Mouse (Mus musculus) kidney, postnatal 14 days (tissue): ENCODE results near the gene Map3k12.

Experiments used
- DNase-seq: peaks from one replicate; pipeline ENCODE4 v3.0.0; 2022; ENCODE audit warnings: mixed read lengths

Map3k12 gene

DNA sequence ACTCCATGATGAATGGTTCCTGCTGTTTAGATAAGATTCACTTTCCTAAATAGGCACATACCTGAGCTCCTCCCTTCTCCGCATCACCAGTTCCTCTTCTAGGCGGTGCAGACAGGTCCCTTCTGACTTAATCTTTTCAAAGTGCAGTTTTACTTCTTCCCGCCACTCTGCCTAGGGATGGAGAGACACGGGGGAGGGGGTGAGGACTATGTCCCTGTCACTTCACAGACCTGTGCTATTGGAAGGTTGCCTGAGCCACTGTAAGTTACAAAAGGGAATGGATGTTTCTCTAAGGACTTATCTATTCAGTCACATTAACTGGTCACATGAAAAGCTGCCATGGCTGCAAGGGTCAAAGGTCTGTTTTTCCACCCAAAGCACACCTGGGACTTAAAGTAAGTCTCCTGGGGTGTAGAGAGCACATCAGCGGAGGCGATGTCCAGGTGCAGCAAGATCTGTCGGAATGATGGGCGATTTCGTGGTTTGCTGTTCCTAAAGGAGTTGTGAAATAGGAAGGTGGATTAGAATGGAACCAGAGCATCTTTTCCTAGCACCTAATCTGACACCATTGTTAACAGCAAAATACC is 14.5 kb downstream of the Map3k12 start:
- no peak for DNase-seq

DNA sequence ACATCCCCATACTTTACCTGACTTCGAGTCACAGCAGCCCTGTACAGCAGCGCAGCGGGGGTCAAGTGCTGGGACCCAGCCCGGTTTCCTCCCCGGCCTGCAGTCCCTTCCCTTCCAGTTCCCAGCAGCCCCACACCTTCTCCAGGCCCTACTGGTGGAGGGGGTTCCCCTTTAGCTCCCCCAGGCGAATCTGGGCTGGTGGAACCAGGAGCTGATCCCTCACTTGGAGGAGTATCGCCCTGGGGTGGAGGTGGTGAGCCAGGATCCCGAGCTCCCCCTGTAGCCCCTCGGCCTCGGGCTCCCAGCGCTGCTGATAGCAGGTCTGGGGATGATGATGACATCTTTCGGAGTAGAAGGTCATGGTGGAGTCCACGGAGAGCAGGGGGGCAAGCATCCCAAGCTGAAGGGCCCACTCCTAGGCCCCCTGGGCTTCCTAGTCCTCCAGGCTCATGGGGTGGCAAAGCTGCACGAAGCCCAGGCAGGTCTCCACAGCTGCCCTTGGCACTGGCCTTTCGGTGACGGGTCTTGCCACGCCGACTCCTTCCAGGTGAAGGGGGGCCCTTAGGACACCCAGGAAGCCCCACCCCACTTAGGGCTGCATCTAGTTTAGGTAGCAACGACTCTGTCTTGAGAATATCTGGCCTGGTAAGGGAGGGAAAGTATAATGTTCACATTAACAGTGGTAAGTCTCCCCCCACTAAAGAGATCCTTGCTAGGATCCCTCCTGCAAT is 15.6 kb downstream of the Map3k12 start:
- DNase-seq: no peak

DNA sequence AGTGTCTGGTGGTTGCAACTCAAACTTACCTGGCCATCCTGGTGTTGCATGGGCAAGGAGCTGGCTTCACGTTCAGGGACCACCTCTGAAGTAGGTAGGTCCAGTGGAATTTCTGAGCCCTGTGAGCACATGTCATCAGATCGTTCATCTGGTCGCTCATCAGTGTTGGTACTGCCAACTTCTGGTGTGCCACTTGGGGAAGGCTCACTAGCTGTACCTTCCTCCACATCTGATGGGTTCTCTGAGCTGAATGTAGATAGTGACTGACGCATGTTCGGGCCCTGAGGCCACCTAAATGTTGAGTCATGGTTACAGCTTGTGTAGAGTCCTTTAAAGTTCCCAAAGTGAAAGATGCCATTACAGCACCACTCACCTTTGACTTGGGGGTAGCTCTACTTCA is 16.4 kb downstream of the Map3k12 start:
- no peak for DNase-seq

GRCm38 (mm10) chr15:102499851-102500250 is 17.0 kb downstream of the Map3k12 start:
- DNase-seq: no peak

- DNase-seq: no peak
These were observed 17.5 kb downstream of the Map3k12 start for GRCm38 (mm10) chr15:102499370-102499769.

DNA sequence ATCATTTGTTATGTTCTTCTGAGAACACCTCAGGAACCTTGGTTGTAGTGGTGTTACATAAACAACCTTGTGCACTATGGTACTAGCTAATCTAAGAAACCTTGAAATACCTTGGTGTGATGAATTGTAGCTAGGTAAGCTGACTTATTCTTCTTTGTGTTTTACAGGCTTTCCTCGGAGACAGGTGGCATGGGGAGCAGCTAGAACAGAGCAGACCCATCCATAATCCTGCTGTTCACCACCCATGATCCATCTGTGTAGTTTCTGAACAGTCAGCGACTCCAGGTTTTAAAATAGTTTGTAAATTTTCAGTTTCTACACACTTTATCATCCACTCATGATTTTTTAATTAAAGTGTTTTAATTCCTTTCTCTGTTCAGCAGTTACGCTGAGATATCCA is 18.5 kb downstream of the Map3k12 start:
- no peak for DNase-seq

GRCm38 (mm10) chr15:102487664-102488063 is 29.2 kb downstream of the Map3k12 start:
- no peak for DNase-seq

DNA sequence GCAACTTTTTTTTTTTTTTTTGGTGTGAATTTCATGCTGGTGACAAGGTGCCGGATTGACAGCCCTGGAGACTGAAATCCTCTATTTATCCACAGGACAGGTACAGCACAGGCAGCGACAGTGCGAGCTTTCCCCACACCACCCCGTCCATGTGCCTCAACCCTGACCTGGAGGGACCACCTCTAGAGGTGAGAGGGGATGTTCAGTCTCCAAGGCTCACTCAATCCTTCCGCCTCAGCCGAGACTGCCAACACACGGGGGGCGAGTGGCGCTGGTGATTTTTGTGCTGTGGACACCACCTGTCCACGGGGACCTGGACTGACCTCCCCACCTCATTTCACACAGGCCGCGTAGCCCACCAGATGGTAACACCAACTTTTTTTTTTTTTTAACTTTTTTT is 31.0 kb downstream of the Map3k12 start:
- no peak for DNase-seq

DNA sequence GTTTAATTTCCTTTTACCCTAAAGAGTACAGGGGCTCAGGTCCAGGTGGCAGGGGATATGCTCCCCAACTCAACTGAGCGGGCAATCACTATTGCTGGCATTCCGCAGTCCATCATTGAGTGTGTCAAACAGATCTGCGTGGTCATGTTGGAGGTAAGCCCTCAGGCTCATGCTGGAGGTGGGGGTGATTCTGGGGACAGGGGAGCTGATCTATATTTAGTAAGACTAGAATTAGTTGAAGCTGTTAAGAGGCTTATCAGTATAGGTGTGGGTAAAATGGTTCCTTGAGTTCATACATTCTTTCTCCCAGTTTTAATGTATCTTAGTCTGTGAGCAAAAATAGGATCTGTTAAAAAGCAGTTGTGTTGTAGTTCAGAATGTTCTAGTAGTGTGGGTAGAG is 33.7 kb downstream of the Map3k12 start:
- no peak for DNase-seq

- no peak for DNase-seq
These were observed 42.3 kb downstream of the Map3k12 start for GRCm38 (mm10) chr15:102474520-102474919.

DNA sequence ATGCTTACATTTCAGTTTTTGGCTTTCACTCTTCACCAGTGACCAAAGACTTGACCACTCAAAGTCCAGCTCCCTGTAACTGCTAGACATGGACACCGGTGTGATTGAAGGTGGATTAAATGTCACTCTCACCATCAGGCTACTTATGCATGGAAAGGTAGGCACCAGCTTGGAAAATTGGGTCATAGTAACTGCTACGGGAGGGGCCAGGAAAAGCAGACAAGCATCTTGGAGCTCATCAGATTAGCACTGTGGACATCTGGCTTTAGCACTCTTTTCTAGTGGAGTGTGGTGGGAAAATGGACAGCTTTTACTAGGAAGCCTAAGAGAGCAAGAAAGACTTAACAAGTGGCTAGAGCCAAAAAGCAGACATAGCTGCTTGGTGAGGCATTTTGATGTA is 43.6 kb downstream of the Map3k12 start:
- DNase-seq: no peak

- DNase-seq: no peak
These were observed 45.1 kb downstream of the Map3k12 start for GRCm38 (mm10) chr15:102471727-102472126.

DNA sequence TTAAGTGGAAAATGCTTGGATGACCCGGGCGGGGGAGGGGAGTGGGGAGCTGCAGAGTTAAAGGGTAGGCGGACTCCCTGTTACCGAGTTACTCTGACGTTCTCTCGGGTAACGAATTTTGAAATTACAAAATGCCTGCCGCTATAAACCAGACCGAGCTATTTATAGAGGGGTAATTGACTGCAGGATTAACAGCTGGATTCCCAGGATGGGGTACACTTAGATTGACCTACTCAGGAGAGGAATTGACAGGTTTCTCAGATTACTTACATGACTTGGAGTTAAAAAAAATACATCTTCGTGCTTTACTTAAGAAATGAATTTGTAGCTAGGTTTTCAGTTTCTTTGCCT is 45.6 kb downstream of the Map3k12 start:
- DNase-seq: no peak

- peak; percentile 92 for DNase-seq
These were observed 46.1 kb downstream of the Map3k12 start for GRCm38 (mm10) chr15:102470605-102471294.

DNA sequence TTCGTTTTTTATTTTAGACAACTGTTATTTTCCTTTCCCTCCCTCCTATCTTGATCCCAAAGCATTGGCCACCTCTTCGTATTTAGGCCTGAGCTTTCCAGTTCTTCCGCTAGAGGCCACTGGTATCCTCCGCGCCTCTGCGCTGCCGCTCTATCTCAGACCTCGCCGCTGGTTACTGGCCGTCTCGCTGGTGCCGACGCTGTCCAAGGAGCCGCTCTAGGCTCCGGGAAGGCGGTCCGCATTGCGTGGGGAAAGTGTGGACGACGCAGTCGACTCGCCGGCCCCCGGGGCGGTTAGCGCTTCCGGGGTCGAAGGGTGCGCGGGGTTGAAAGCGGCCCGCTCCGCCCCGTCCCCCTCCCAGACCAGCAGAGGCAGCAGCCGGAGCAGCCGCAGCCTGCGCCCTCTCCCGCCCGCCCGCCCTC is 46.7 kb downstream of the Map3k12 start, which contains the start of gene Pcbp2:
Gene Pcbp2 (plus strand): TSS at position 357 of the 422 bp plus-strand sequence.
- peak; percentile 97 for DNase-seq

- no peak for DNase-seq
These were observed 48.0 kb downstream of the Map3k12 start for GRCm38 (mm10) chr15:102468675-102469370.

GRCm38 (mm10) chr15:102463666-102464065 is 53.2 kb downstream of the Map3k12 start:
- DNase-seq: peak; percentile 36

- no peak for DNase-seq
These were observed 55.3 kb downstream of the Map3k12 start for GRCm38 (mm10) chr15:102461430-102462075.

- no peak for DNase-seq
These were observed 55.9 kb downstream of the Map3k12 start for GRCm38 (mm10) chr15:102460971-102461370.

- no peak for DNase-seq
These were observed 56.5 kb downstream of the Map3k12 start for GRCm38 (mm10) chr15:102460409-102460808.

GRCm38 (mm10) chr15:102459847-102460246 is 57.0 kb downstream of the Map3k12 start:
- no peak for DNase-seq

DNA sequence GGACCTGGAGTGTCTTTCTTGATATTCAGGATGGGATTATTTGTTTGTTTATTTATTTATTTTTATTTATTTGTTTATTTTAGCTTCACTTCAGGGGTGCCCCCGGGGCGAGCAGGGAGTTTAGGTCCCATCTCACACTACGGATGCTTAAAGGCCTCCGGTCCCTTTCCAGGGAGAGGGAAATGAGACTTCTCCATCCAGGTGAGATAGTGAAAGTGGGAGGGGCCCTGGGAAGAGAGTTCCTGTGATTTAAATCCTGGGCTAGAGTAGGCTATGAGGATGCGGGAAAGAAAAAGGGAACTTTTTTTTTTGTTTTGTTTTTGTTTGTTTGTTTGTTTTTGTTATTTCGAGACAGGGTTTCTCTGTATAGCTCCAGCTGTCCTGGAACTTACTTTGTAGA is 57.5 kb downstream of the Map3k12 start:
- DNase-seq: no peak

GRCm38 (mm10) chr15:102458904-102459317 is 58.0 kb downstream of the Map3k12 start, which contains the start of gene Prr13:
Gene Prr13 (plus strand): TSS chr15:102459028.
- peak; percentile 96 for DNase-seq
